Mouse (Mus musculus): ENCODE data around the gene Gm21887.
"Not testable (repeated sequence)": the region's sequence is repeated elsewhere in the genome, so short reads cannot be mapped to it uniquely, and the experiment has no call there.

DNA sequence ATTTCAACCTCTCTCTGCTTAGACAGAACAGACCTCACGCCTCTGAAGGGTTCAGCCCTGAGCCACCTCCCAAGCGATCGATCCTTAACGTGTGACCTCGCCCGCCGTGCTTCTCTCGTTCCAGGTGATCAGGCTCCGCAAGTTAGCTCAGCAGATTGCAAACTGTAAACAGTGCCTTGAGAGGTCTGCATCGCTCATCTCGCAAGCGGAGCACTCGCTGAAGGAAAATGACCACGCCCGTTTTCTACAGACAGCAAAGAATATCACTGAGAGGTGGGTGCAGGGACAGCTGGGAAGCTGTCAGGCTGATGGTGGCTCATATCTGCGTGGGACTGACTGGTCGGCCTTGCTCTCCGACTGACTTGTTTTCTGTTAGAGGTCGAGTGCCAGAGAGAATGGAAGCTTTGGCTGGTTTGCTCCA lies 27.7 kb upstream of the Gm21887 start:
- TF ChIP-seq CTCF (IDR thresholded peaks at IDR 0.05; ENCODE audit: borderline replicate concordance, control insufficient read depth, extremely low read depth, insufficient read depth, low read length, poor library complexity); POLR2A (IDR thresholded peaks at IDR 0.05; ENCODE audit: control insufficient read depth, extremely low read depth, insufficient read depth, low read length, poor library complexity): not testable (repeated sequence)

Data from thymus, adult 2 months (tissue).